Mouse (Mus musculus) lung, embryonic 14.5 days (tissue): Measurements from ENCODE around the gene Phyh. TPM values are rescaled to one million over a fixed set of nuclear protein-coding genes. Genes with fewer than 3 reads are reported as not detected.
A peak's percentile ranks its signal among the peaks of the same experiment; 100 is the strongest.

Experiments
- ATAC-seq: fragments of 200-750 bp; cut with Nextera tagmentation; 2 replicates; pipeline ENCODE4 v1.8.0; 2017; ENCODE audit warnings: mild to moderate bottlenecking, moderate TSS enrichment, moderate library complexity; ENCODE audit not compliant: insufficient read depth
- DNase-seq: peaks from one replicate; pipeline ENCODE4 v3.0.0-alpha.2; 2015
- H3K27ac ChIP-seq: fragments of 300-500 bp; sonication (generic); 2 replicates; pipeline ENCODE4 v1.5.1; 2014; ENCODE audit warnings: low read depth, mild to moderate bottlenecking, moderate library complexity
- H3K27me3 ChIP-seq: fragments of 300-500 bp; sonication (generic); 2 replicates; pipeline ENCODE4 v1.6.1; 2014; ENCODE audit warnings: low read length, control low read depth; ENCODE audit not compliant: insufficient read depth
- H3K36me3 ChIP-seq: fragments of 300-500 bp; sonication (generic); 2 replicates; pipeline ENCODE4 v1.6.1; 2014; ENCODE audit warnings: control low read depth; ENCODE audit not compliant: insufficient read depth
- H3K4me1 ChIP-seq: fragments of 300-500 bp; sonication (generic); 2 replicates; pipeline ENCODE4 v1.6.1; 2014; ENCODE audit warnings: antibody characterized with exemption, control low read depth; ENCODE audit not compliant: insufficient read depth
- H3K4me2 ChIP-seq: fragments of 300-500 bp; sonication (generic); 2 replicates; pipeline ENCODE4 v1.6.1; 2014; ENCODE audit warnings: mild to moderate bottlenecking
- H3K4me3 ChIP-seq: fragments of 300-500 bp; sonication (generic); 2 replicates; pipeline ENCODE4 v1.5.1; 2014; ENCODE audit warnings: low read depth, low read length
- H3K9ac ChIP-seq: fragments of 300-500 bp; sonication (generic); 2 replicates; pipeline ENCODE4 v1.6.1; 2014
- H3K9me3 ChIP-seq: fragments of 300-500 bp; sonication (generic); 2 replicates; pipeline ENCODE4 v1.6.1; 2016; ENCODE audit warnings: low read depth, low read length, control low read depth
- CTCF ChIP-seq: IDR thresholded peaks from 2 replicates; pipeline ENCODE4 v1.5.1; 2016; ENCODE audit warnings: antibody characterized with exemption, low read depth
- WGBS: fragments of 180-500 bp; shearing (Covaris S2); extraction: QIAGEN DNeasy Blood & Tissue Kit; methylation state at CpG from one replicate; pipeline ENCODE4 v1.1.7; 2014; 5-methylcytosine and 5-hydroxymethylcytosine counted together
- polyA plus RNA-seq: library from polyadenylated mRNA; unstranded; fragments of >200 nt; fragmentation: Nextera tagmentation; extraction: Ambion mirVana; gene quantifications from 2 replicates; pipeline ENCODE4 v1.2.1, GENCODE M21; 2014

The Phyh gene
- polyA plus RNA-seq, 1 experiment from 2014 or later: 46.4 TPM

GRCm38 (mm10) chr2:4975807-4976206 is 57.0 kb downstream of the Phyh start, which contains the start of gene Ucma:
TSS of gene Ucma (plus strand) at chr2:4976122.
- DNase-seq: no peak
- H3K9ac ChIP-seq: no peak within 1 kb of the TSS
- TF ChIP-seq CTCF: no peak
- no peak for ATAC-seq
- no peaks in the 10 kb centered on the region for H3K9me3 ChIP-seq
- no peaks in the 10 kb centered on the region for H3K27me3 ChIP-seq
- H3K4me1 ChIP-seq: no peaks in the 10 kb centered on the region
- no peak within 1 kb of the TSS for H3K4me3 ChIP-seq
- no peak within 1 kb of the TSS for H3K27ac ChIP-seq
- H3K36me3 ChIP-seq: no peaks in the 10 kb centered on the region
- no peak within 1 kb of the TSS for H3K4me2 ChIP-seq
- 64% methylated on average over 5 of the region's 5 CpGs for WGBS

- Histone ChIP-seq H3K9ac (no peak overlapping the region), H3K36me3 (no peaks in the 10 kb centered on the region), H3K4me1 (no peaks in the 10 kb centered on the region), H3K27me3 (no peaks in the 10 kb centered on the region), H3K9me3 (no peaks in the 10 kb centered on the region), H3K4me3 (no peak overlapping the region), H3K4me2 (no peak overlapping the region), H3K27ac (no peak overlapping the region)
- ATAC-seq: no peak
- WGBS: 23% methylated on average over 8 of the region's 8 CpGs
- DNase-seq: peak; percentile 12
- no peak for TF ChIP-seq CTCF
Measured at GRCm38 (mm10) chr2:4978091-4978490, 59.3 kb downstream of the Phyh start.

- 25% methylated on average over 5 of the region's 5 CpGs for WGBS
- no peaks in the 10 kb centered on the region for H3K27me3 ChIP-seq
- TF ChIP-seq CTCF: no peak
- no peak overlapping the region for H3K4me2 ChIP-seq
- ATAC-seq: no peak
- no peak for DNase-seq
- H3K4me3 ChIP-seq: no peak overlapping the region
- H3K4me1 ChIP-seq: no peaks in the 10 kb centered on the region
- H3K36me3 ChIP-seq: no peaks in the 10 kb centered on the region
- no peak overlapping the region for H3K9ac ChIP-seq
- no peak overlapping the region for H3K27ac ChIP-seq
- H3K9me3 ChIP-seq: no peaks in the 10 kb centered on the region
Measured at GRCm38 (mm10) chr2:4983987-4984386, 65.2 kb downstream of the Phyh start.

GRCm38 (mm10) chr2:4985000-4985399 is 66.2 kb downstream of the Phyh start:
- no peaks in the 10 kb centered on the region for H3K27me3 ChIP-seq
- ATAC-seq (no peak), DNase-seq (no peak)
- no peak overlapping the region for H3K9ac ChIP-seq
- H3K36me3 ChIP-seq: no peaks in the 10 kb centered on the region
- no peak overlapping the region for H3K4me3 ChIP-seq
- H3K4me2 ChIP-seq: no peak overlapping the region
- no peaks in the 10 kb centered on the region for H3K9me3 ChIP-seq
- no peak for TF ChIP-seq CTCF
- 74% methylated on average over 6 of the region's 6 CpGs for WGBS
- H3K27ac ChIP-seq: no peak overlapping the region
- H3K4me1 ChIP-seq: no peaks in the 10 kb centered on the region

- no peak for TF ChIP-seq CTCF
- Histone ChIP-seq H3K27ac (peak overlapping the region; percentile 72; the same call in 1 of the 2 replicates), H3K4me3 (no peak overlapping the region), H3K36me3 (peaks cover 12% of the 10 kb centered on the region), H3K4me1 (no peaks in the 10 kb centered on the region), H3K4me2 (no peak overlapping the region), H3K9me3 (no peaks in the 10 kb centered on the region), H3K27me3 (no peaks in the 10 kb centered on the region), H3K9ac (no peak overlapping the region)
- ATAC-seq: no peak
- WGBS: 71% methylated on average over 4 of the region's 4 CpGs
- no peak for DNase-seq
Measured at GRCm38 (mm10) chr2:4986798-4987197, 68.0 kb downstream of the Phyh start.

GRCm38 (mm10) chr2:4987388-4988180 is 68.8 kb downstream of the Phyh start:
- Histone ChIP-seq H3K36me3 (peaks cover 18% of the 10 kb centered on the region), H3K9me3 (no peaks in the 10 kb centered on the region), H3K4me2 (no peak overlapping the region), H3K9ac (no peak overlapping the region), H3K27ac (peak overlapping the region; percentile 72), H3K4me1 (no peaks in the 10 kb centered on the region), H3K4me3 (no peak overlapping the region), H3K27me3 (no peaks in the 10 kb centered on the region)
- TF ChIP-seq CTCF: no peak
- 60% methylated on average over 8 of the region's 8 CpGs for WGBS
- DNase-seq: peak; percentile 48
- peak; percentile 75 for ATAC-seq

Other genes starting within 250 kb of the Phyh start
- 10.5 and 11.1 TPM in 2 replicates for gene Bend7, start 201.2 kb upstream of the Phyh start, polyA plus RNA-seq
- gene Sephs1, start 37.5 kb upstream of the Phyh start, polyA plus RNA-seq: 128 and 130 TPM in 2 replicates
- not detected in 2 replicates for gene Ucma, start 57.1 kb downstream of the Phyh start, polyA plus RNA-seq
- 50.3 and 52.3 TPM in 2 replicates for gene Mcm10, start 93.8 kb downstream of the Phyh start, polyA plus RNA-seq
- gene Optn, start 145.0 kb downstream of the Phyh start, polyA plus RNA-seq: 5.8 and 6.5 TPM in 2 replicates
- 0.78 and 1.4 TPM in 2 replicates for gene Ccdc3, start 218.8 kb downstream of the Phyh start, polyA plus RNA-seq